Mouse (Mus musculus): Measurements from ENCODE around the gene Tnni3k. TPM values are rescaled to one million over a fixed set of nuclear protein-coding genes. Genes with fewer than 3 reads are reported as not detected.

Gene Tnni3k
- polyA plus RNA-seq, 1 experiment: 0.05 TPM

GRCm38 (mm10) chr3:154825739-154826138 is 229.5 kb downstream of the Tnni3k start:
- DNase-seq (ENCODE audit: low read depth): no peak

GRCm38 (mm10) chr3:154824713-154825112 is 230.5 kb downstream of the Tnni3k start:
- DNase-seq (ENCODE audit: low read depth): no peak
- no peak for TF ChIP-seq POLR2A (IDR thresholded peaks at IDR 0.05; ENCODE audit: borderline replicate concordance, extremely low read depth, insufficient read depth, insufficient read length, poor library complexity, severe bottlenecking)
- TF ChIP-seq CTCF (IDR thresholded peaks at IDR 0.05; ENCODE audit: borderline replicate concordance, extremely low read depth, insufficient read depth, insufficient read length): no peak

More at GRCm38 (mm10) chr3:154825739-154826138, 229.5 kb downstream of the Tnni3k start:
- no peak for TF ChIP-seq POLR2A (IDR thresholded peaks at IDR 0.05; ENCODE audit: borderline replicate concordance, extremely low read depth, insufficient read depth, insufficient read length, poor library complexity, severe bottlenecking)
- no peak for TF ChIP-seq CTCF (IDR thresholded peaks at IDR 0.05; ENCODE audit: borderline replicate concordance, extremely low read depth, insufficient read depth, insufficient read length)

GRCm38 (mm10) chr3:154819684-154820083 is 235.5 kb downstream of the Tnni3k start:
- peak; percentile 59 for DNase-seq (ENCODE audit: low read depth)

GRCm38 (mm10) chr3:154817732-154818131 is 237.5 kb downstream of the Tnni3k start:
- DNase-seq (ENCODE audit: low read depth): peak; percentile 90
- TF ChIP-seq POLR2A (IDR thresholded peaks at IDR 0.05; ENCODE audit: borderline replicate concordance, extremely low read depth, insufficient read depth, insufficient read length, poor library complexity, severe bottlenecking) (no peak), CTCF (IDR thresholded peaks at IDR 0.05; ENCODE audit: borderline replicate concordance, extremely low read depth, insufficient read depth, insufficient read length) (peak; percentile 94)

GRCm38 (mm10) chr3:154816801-154817625 is 238.2 kb downstream of the Tnni3k start:
- TF ChIP-seq CTCF (IDR thresholded peaks at IDR 0.05; ENCODE audit: borderline replicate concordance, extremely low read depth, insufficient read depth, insufficient read length): no peak
- peak; percentile 33; the same call in 1 of the 2 replicates for TF ChIP-seq POLR2A (IDR thresholded peaks at IDR 0.05; ENCODE audit: borderline replicate concordance, extremely low read depth, insufficient read depth, insufficient read length, poor library complexity, severe bottlenecking)
- DNase-seq (ENCODE audit: low read depth): peak; percentile 95

- peak; percentile 70 for DNase-seq (ENCODE audit: low read depth)
- TF ChIP-seq POLR2A (IDR thresholded peaks at IDR 0.05; ENCODE audit: borderline replicate concordance, extremely low read depth, insufficient read depth, insufficient read length, poor library complexity, severe bottlenecking): no peak
- no peak for TF ChIP-seq CTCF (IDR thresholded peaks at IDR 0.05; ENCODE audit: borderline replicate concordance, extremely low read depth, insufficient read depth, insufficient read length)
Measured at GRCm38 (mm10) chr3:154816231-154816630, 239.0 kb downstream of the Tnni3k start.

- no peak for TF ChIP-seq POLR2A (IDR thresholded peaks at IDR 0.05; ENCODE audit: borderline replicate concordance, extremely low read depth, insufficient read depth, insufficient read length, poor library complexity, severe bottlenecking)
Measured at GRCm38 (mm10) chr3:154815606-154816005, 239.6 kb downstream of the Tnni3k start.

GRCm38 (mm10) chr3:154812893-154813292 is 242.3 kb downstream of the Tnni3k start:
- no peak for TF ChIP-seq CTCF (IDR thresholded peaks at IDR 0.05; ENCODE audit: borderline replicate concordance, extremely low read depth, insufficient read depth, insufficient read length)
- no peak for TF ChIP-seq POLR2A (IDR thresholded peaks at IDR 0.05; ENCODE audit: borderline replicate concordance, extremely low read depth, insufficient read depth, insufficient read length, poor library complexity, severe bottlenecking)
- DNase-seq (ENCODE audit: low read depth): no peak

More at GRCm38 (mm10) chr3:154815606-154816005, 239.6 kb downstream of the Tnni3k start:
- DNase-seq (ENCODE audit: low read depth): peak; percentile 11

- DNase-seq (ENCODE audit: low read depth): peak; percentile 12
- TF ChIP-seq CTCF (IDR thresholded peaks at IDR 0.05; ENCODE audit: borderline replicate concordance, extremely low read depth, insufficient read depth, insufficient read length): no peak
- TF ChIP-seq POLR2A (IDR thresholded peaks at IDR 0.05; ENCODE audit: borderline replicate concordance, extremely low read depth, insufficient read depth, insufficient read length, poor library complexity, severe bottlenecking): no peak
Measured at GRCm38 (mm10) chr3:154811833-154812232, 243.4 kb downstream of the Tnni3k start.

GRCm38 (mm10) chr3:154811281-154811680 is 243.9 kb downstream of the Tnni3k start:
- TF ChIP-seq CTCF (IDR thresholded peaks at IDR 0.05; ENCODE audit: borderline replicate concordance, extremely low read depth, insufficient read depth, insufficient read length): no peak
- TF ChIP-seq POLR2A (IDR thresholded peaks at IDR 0.05; ENCODE audit: borderline replicate concordance, extremely low read depth, insufficient read depth, insufficient read length, poor library complexity, severe bottlenecking): no peak
- peak; percentile 68 for DNase-seq (ENCODE audit: low read depth)

- DNase-seq (ENCODE audit: low read depth): peak; percentile 35
- TF ChIP-seq POLR2A (IDR thresholded peaks at IDR 0.05; ENCODE audit: borderline replicate concordance, extremely low read depth, insufficient read depth, insufficient read length, poor library complexity, severe bottlenecking) (no peak), CTCF (IDR thresholded peaks at IDR 0.05; ENCODE audit: borderline replicate concordance, extremely low read depth, insufficient read depth, insufficient read length) (no peak)
Measured at GRCm38 (mm10) chr3:154810273-154810870, 244.8 kb downstream of the Tnni3k start.

- peak; percentile 91 for DNase-seq (ENCODE audit: low read depth)
- no peak for TF ChIP-seq POLR2A (IDR thresholded peaks at IDR 0.05; ENCODE audit: borderline replicate concordance, extremely low read depth, insufficient read depth, insufficient read length, poor library complexity, severe bottlenecking)
- TF ChIP-seq CTCF (IDR thresholded peaks at IDR 0.05; ENCODE audit: borderline replicate concordance, extremely low read depth, insufficient read depth, insufficient read length): no peak
Measured at GRCm38 (mm10) chr3:154806626-154807025, 248.6 kb downstream of the Tnni3k start.

All from brain, embryonic 14.5 days (tissue).